Mouse (Mus musculus): Measurements from ENCODE around the gene Kcna7. TPM values are rescaled to one million over a fixed set of nuclear protein-coding genes. Genes with fewer than 3 reads are reported as not detected.
A peak's percentile ranks its signal among the peaks of the same experiment; 100 is the strongest.
"Not testable (repeated sequence)": the region's sequence is repeated elsewhere in the genome, so short reads cannot be mapped to it uniquely, and the experiment has no call there.

The Kcna7 gene
- polyA plus RNA-seq, 1 experiment from 2014 or later, result not detected

GRCm38 (mm10) chr7:45368178-45368577 is 37.3 kb upstream of the Kcna7 start:
- H3K4me1 ChIP-seq, result peaks cover 34% of the 10 kb centered on the region
- WGBS, result 80% methylated on average over 15 of the region's 15 CpGs
- no peaks in the 10 kb centered on the region for H3K9me3 ChIP-seq
- H3K27ac ChIP-seq (replicated peaks), result peak overlapping the region; percentile 90; the same call in 1 of the 2 replicates
- ATAC-seq (replicated peaks), result no peak
- peak overlapping the region; percentile 63 for H3K9ac ChIP-seq (replicated peaks)
- peak overlapping the region; percentile 93 for H3K4me2 ChIP-seq (replicated peaks)
- H3K4me3 ChIP-seq, result peak overlapping the region; percentile 77
- peaks cover 10% of the 10 kb centered on the region; the same call in 1 of the 2 replicates for H3K27me3 ChIP-seq
- H3K36me3 ChIP-seq, result peaks cover 9% of the 10 kb centered on the region; the same call in 1 of the 2 replicates

- Histone ChIP-seq H3K27ac (replicated peaks) (no peak overlapping the region), H3K9me3 (no peaks in the 10 kb centered on the region), H3K4me1 (peaks cover 34% of the 10 kb centered on the region), H3K36me3 (peaks cover 18% of the 10 kb centered on the region), H3K9ac (replicated peaks) (no peak overlapping the region), H3K27me3 (peaks cover 10% of the 10 kb centered on the region; the same call in 1 of the 2 replicates), H3K4me2 (replicated peaks) (no peak overlapping the region), H3K4me3 (peak overlapping the region; percentile 51; the same call in 1 of the 2 replicates)
- no peak for ATAC-seq (replicated peaks)
- 72% methylated on average over 16 of the region's 16 CpGs for WGBS
These were observed 36.3 kb upstream of the Kcna7 start for GRCm38 (mm10) chr7:45369022-45369745.

GRCm38 (mm10) chr7:45369836-45370474 is 35.5 kb upstream of the Kcna7 start:
- WGBS, result 6% methylated on average over 52 of the region's 52 CpGs
- no peak for ATAC-seq (replicated peaks)
- peaks cover 10% of the 10 kb centered on the region; the same call in 1 of the 2 replicates for H3K27me3 ChIP-seq
- H3K36me3 ChIP-seq, result peaks cover 24% of the 10 kb centered on the region
- H3K4me1 ChIP-seq, result peaks cover 34% of the 10 kb centered on the region
- H3K4me3 ChIP-seq, result peak overlapping the region; percentile 51
- no peak overlapping the region for H3K27ac ChIP-seq (replicated peaks)
- H3K9ac ChIP-seq (replicated peaks), result peak overlapping the region; percentile 54
- no peaks in the 10 kb centered on the region for H3K9me3 ChIP-seq
- peak overlapping the region; percentile 89 for H3K4me2 ChIP-seq (replicated peaks)

- peaks cover 10% of the 10 kb centered on the region; the same call in 1 of the 2 replicates for H3K27me3 ChIP-seq
- no peaks in the 10 kb centered on the region for H3K9me3 ChIP-seq
- 11% methylated on average over 28 of the region's 28 CpGs for WGBS
- peak within 1 kb of the TSS; percentile 51 for H3K4me3 ChIP-seq
- ATAC-seq (replicated peaks), result peak; percentile 39
- peaks cover 28% of the 10 kb centered on the region for H3K4me1 ChIP-seq
- H3K36me3 ChIP-seq, result peaks cover 30% of the 10 kb centered on the region
- H3K4me2 ChIP-seq (replicated peaks), result peak within 1 kb of the TSS; percentile 89
- peak within 1 kb of the TSS; percentile 54 for H3K9ac ChIP-seq (replicated peaks)
- H3K27ac ChIP-seq (replicated peaks), result no peak within 1 kb of the TSS
These were observed 34.8 kb upstream of the Kcna7 start, which contains the start of gene Lin7b for GRCm38 (mm10) chr7:45370475-45371311. Gene Lin7b, minus strand, starts transcription at chr7:45370583.

- Histone ChIP-seq H3K4me1 (peaks cover 29% of the 10 kb centered on the region), H3K27ac (replicated peaks) (no peak overlapping the region), H3K9me3 (no peaks in the 10 kb centered on the region), H3K36me3 (peaks cover 47% of the 10 kb centered on the region), H3K4me2 (replicated peaks) (no peak overlapping the region), H3K27me3 (peaks cover 10% of the 10 kb centered on the region; the same call in 1 of the 2 replicates), H3K9ac (replicated peaks) (no peak overlapping the region), H3K4me3 (no peak overlapping the region)
- 79% methylated on average over 5 of the region's 5 CpGs for WGBS
- ATAC-seq (replicated peaks), result no peak
These were observed 33.1 kb upstream of the Kcna7 start for GRCm38 (mm10) chr7:45372371-45372770.

GRCm38 (mm10) chr7:45374620-45375019 is 30.8 kb upstream of the Kcna7 start:
- H3K9me3 ChIP-seq, result no peaks in the 10 kb centered on the region
- H3K9ac ChIP-seq (replicated peaks), result no peak overlapping the region
- no peak overlapping the region for H3K4me2 ChIP-seq (replicated peaks)
- no peak for ATAC-seq (replicated peaks)
- no peak overlapping the region for H3K4me3 ChIP-seq
- H3K27me3 ChIP-seq, result 0 out of 2 replicates have a peak, but pooled peaks cover 2% of the 10 kb centered on the region
- H3K36me3 ChIP-seq, result peaks cover 68% of the 10 kb centered on the region
- WGBS, result 91% methylated on average over 8 of the region's 8 CpGs
- H3K27ac ChIP-seq (replicated peaks), result no peak overlapping the region
- H3K4me1 ChIP-seq, result peaks cover 19% of the 10 kb centered on the region

- peaks cover 82% of the 10 kb centered on the region for H3K36me3 ChIP-seq
- ATAC-seq (replicated peaks), result no peak; the same call in 1 of the 2 replicates
- WGBS, result 73% methylated on average over 1 of the region's 1 CpGs
These were observed 29.4 kb upstream of the Kcna7 start for GRCm38 (mm10) chr7:45376057-45376456.

GRCm38 (mm10) chr7:45386077-45386476 is 19.4 kb upstream of the Kcna7 start:
- peaks cover 97% of the 10 kb centered on the region for H3K36me3 ChIP-seq
- H3K4me3 ChIP-seq, result no peak overlapping the region
- no peak overlapping the region for H3K9ac ChIP-seq (replicated peaks)
- H3K4me1 ChIP-seq, result no peaks in the 10 kb centered on the region
- ATAC-seq (replicated peaks), result no peak
- no peak overlapping the region for H3K27ac ChIP-seq (replicated peaks)
- H3K27me3 ChIP-seq, result no peaks in the 10 kb centered on the region
- H3K4me2 ChIP-seq (replicated peaks), result no peak overlapping the region
- H3K9me3 ChIP-seq, result no peaks in the 10 kb centered on the region
- WGBS, result 84% methylated on average over 3 of the region's 3 CpGs

More at GRCm38 (mm10) chr7:45376057-45376456, 29.4 kb upstream of the Kcna7 start:
- Histone ChIP-seq H3K4me2 (replicated peaks) (no peak overlapping the region), H3K9ac (replicated peaks) (no peak overlapping the region), H3K27me3 (no peaks in the 10 kb centered on the region), H3K4me3 (no peak overlapping the region), H3K4me1 (peaks cover 6% of the 10 kb centered on the region; the same call in 1 of the 2 replicates), H3K27ac (replicated peaks) (no peak overlapping the region; the same call in 1 of the 2 replicates), H3K9me3 (no peaks in the 10 kb centered on the region)

GRCm38 (mm10) chr7:45395129-45395541 is 10.3 kb upstream of the Kcna7 start:
- Histone ChIP-seq H3K36me3 (peaks cover 26% of the 10 kb centered on the region), H3K4me1 (peaks cover 26% of the 10 kb centered on the region), H3K9ac (replicated peaks) (peak overlapping the region; percentile 81), H3K4me3 (peak overlapping the region; percentile 81), H3K9me3 (no peaks in the 10 kb centered on the region), H3K27me3 (no peaks in the 10 kb centered on the region), H3K27ac (replicated peaks) (peak overlapping the region; percentile 98), H3K4me2 (replicated peaks) (peak overlapping the region; percentile 80)
- 0% methylated on average over 19 of the region's 20 CpGs for WGBS
- ATAC-seq (replicated peaks), result peak; percentile 81

- under 1% methylated on average over 60 of the region's 60 CpGs for WGBS
- H3K9ac ChIP-seq (replicated peaks), result peak within 1 kb of the TSS; percentile 81
- peak within 1 kb of the TSS; percentile 81 for H3K4me3 ChIP-seq
- H3K4me1 ChIP-seq, result peaks cover 26% of the 10 kb centered on the region
- peak; percentile 98 for ATAC-seq (replicated peaks)
- peaks cover 20% of the 10 kb centered on the region for H3K36me3 ChIP-seq
- H3K4me2 ChIP-seq (replicated peaks), result peak within 1 kb of the TSS; percentile 80
- H3K9me3 ChIP-seq, result no peaks in the 10 kb centered on the region
- no peaks in the 10 kb centered on the region for H3K27me3 ChIP-seq
- H3K27ac ChIP-seq (replicated peaks), result peak within 1 kb of the TSS; percentile 98
These were observed 9.7 kb upstream of the Kcna7 start, which contains the start of gene Snrnp70 for GRCm38 (mm10) chr7:45395578-45396336. Gene Snrnp70, minus strand, starts transcription at chr7:45395742.

GRCm38 (mm10) chr7:45396337-45396775 is 9.1 kb upstream of the Kcna7 start:
- peak; percentile 44 for ATAC-seq (replicated peaks)
- not testable (repeated sequence) for H3K9me3 ChIP-seq, H3K27me3 ChIP-seq
- peak overlapping the region; percentile 81 for H3K4me3 ChIP-seq
- peaks cover 15% of the 10 kb centered on the region for H3K36me3 ChIP-seq
- peaks cover 26% of the 10 kb centered on the region for H3K4me1 ChIP-seq
- H3K27ac ChIP-seq (replicated peaks), result peak overlapping the region; percentile 88
- H3K4me2 ChIP-seq (replicated peaks), result peak overlapping the region; percentile 60
- H3K9ac ChIP-seq (replicated peaks), result peak overlapping the region; percentile 41
- 9% methylated on average over 3 of the region's 3 CpGs for WGBS
